Mouse (Mus musculus) Patski (cell line): ENCODE measurements around the gene Traf3ip2. TPM values are rescaled to one million over a fixed set of nuclear protein-coding genes. Genes with fewer than 3 reads are reported as not detected.
A peak's percentile ranks its signal among the peaks of the same experiment; 100 is the strongest.

Source experiments
- ATAC-seq: fragments of 100-300 bp; one replicate; pipeline ENCODE4 v1.8.0; 2021
- CTCF ChIA-PET: fragments of 350-600 bp; sonication (Branson Sonifier 250); formaldehyde crosslinking; loops from one replicate; lab custom pipeline; 2022; ENCODE audit warnings: inconsistent platforms; lab: Charles Lee
- POLR2A ChIA-PET: fragments of 350-600 bp; sonication (Branson Sonifier 250); formaldehyde crosslinking; loops from one replicate; lab custom pipeline; 2022; ENCODE audit warnings: antibody characterized with exemption, inconsistent platforms; lab: Charles Lee
- DNase-seq: peaks from one replicate; pipeline ENCODE4 v3.0.0-alpha.2; 2011; ENCODE audit warnings: low read depth, low spot score
- H3K27me3 ChIP-seq: fragments of 371-371 bp; one replicate; pipeline ENCODE4 v1.5.1; 2021
- CTCF ChIP-seq: fragments of 100-300 bp; IDR thresholded peaks from one replicate; pipeline ENCODE4 v1.5.1; 2021
- in situ Hi-C: fragments of 300-500 bp; cut with MboI; formaldehyde crosslinking; loops from 3 replicates; pipeline ENCODE4 v1.11.1; 2018; ENCODE audit warnings: low pct_unique_long_range_greater_than_20kb, mixed read lengths
- polyA plus RNA-seq: library from polyadenylated mRNA; unstranded; gene quantifications from one replicate; pipeline ENCODE4 v1.2.3, GENCODE M21; 2021

Traf3ip2 gene
- polyA plus RNA-seq, 1 experiment from 2014 or later: 16.6 TPM

DNA sequence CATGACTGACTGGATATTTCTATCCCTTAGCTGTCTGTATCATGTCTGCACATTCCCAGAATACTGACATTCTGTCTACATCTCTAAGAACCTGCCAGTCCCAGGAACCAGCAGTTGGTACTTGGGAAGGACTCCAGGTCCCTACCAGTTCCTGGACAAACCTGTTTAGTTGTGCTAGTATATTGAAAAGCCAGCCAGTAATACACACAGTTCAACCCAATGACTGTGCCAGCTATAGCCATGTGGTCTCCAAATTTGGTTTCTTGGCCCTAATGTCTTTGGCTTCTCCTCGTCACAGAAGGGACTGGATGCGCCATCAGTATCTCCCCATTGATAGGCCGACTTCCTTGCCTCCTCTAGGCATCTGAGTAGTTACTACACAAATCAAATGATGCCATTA lies 35.5 kb downstream of the Traf3ip2 start:
- ChIA-PET POLR2A (no interaction called here), CTCF (no interaction called here)
- in situ Hi-C loops: no loop called here
- TF ChIP-seq CTCF: no peak
- DNase-seq (no peak), ATAC-seq (no peak)
- no peaks in the 10 kb centered on the region for H3K27me3 ChIP-seq

DNA sequence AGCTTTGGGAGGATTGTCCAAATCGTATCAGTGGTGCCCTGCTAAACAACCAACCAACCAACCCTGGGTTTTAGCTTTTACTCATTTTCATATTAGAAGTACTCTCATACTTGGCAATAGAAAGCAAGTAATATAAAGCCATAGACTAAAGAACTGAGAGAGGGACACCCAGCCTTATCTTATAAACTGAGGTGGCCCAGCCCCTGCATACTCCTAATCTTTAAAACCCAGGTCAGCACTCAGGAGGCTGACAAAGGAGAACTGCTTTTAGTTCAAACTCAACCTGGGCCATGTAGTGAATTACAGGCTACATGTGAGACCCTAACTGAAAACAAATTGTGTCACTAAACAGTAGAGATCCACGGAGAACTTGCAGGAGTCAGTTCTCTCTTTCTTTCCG lies 36.8 kb downstream of the Traf3ip2 start:
- ChIA-PET CTCF (interaction anchor here (1.4 kb wide), 1 partner anchor 10 kb away, joined by 5 read pairs; no protein-coding TSS in a partner anchor), POLR2A (no interaction called here)
- ATAC-seq: no peak
- DNase-seq: no peak
- H3K27me3 ChIP-seq: no peaks in the 10 kb centered on the region
- in situ Hi-C loops: no loop called here
- TF ChIP-seq CTCF: no peak

DNA sequence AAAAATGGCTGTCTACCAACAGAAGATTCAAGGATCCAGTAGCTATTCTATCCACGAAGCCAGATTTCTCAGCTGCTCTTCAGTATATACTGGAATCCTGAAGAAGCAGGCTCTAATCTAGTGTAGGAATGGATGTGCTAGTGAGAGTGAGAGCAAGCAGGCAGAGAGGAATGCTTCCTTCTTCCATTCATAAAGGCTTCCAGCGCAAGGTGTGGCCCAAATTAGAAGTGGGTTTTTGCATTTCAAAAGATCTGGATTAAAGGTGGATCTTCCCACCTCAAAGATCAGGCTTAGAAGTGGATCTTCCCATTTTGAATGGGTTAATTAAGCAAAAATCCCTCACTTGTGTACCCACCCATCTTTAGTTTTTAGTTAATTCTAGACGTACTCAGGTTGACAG lies 37.6 kb downstream of the Traf3ip2 start:
- CTCF ChIA-PET: interaction anchor here (1.4 kb wide), 1 partner anchor 10 kb away, joined by 5 read pairs; no protein-coding TSS in a partner anchor
- no peak for ATAC-seq

DNA sequence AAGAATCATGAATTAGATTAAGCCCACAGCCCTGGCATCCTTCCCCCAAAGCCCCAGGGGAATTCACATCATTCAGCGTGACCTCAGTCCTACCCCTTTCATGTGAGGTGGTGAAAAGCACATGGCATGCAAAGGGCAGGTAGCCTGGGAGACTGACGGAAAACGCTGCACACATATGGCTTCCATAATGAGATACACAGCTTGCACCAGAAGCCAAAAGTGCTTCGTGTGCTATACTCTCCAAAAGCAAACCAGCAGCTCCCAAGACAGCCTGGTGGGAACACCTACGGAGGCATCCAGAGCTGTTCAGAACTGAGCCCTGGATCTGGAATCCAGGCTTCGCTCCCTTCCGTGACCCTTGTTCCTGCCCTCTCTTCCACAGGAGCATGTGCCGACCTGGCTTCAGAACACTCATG lies 41.3 kb downstream of the Traf3ip2 start:
- ChIA-PET CTCF (no interaction called here), POLR2A (no interaction called here)
- no peaks in the 10 kb centered on the region for H3K27me3 ChIP-seq
- ATAC-seq (no peak), DNase-seq (no peak)
- TF ChIP-seq CTCF: no peak
- in situ Hi-C loops: no loop called here

More for the DNA sequence above, 37.6 kb downstream of the Traf3ip2 start:
- in situ Hi-C loops: no loop called here
- H3K27me3 ChIP-seq: no peaks in the 10 kb centered on the region
- POLR2A ChIA-PET: no interaction called here
- DNase-seq: no peak
- TF ChIP-seq CTCF: no peak

DNA sequence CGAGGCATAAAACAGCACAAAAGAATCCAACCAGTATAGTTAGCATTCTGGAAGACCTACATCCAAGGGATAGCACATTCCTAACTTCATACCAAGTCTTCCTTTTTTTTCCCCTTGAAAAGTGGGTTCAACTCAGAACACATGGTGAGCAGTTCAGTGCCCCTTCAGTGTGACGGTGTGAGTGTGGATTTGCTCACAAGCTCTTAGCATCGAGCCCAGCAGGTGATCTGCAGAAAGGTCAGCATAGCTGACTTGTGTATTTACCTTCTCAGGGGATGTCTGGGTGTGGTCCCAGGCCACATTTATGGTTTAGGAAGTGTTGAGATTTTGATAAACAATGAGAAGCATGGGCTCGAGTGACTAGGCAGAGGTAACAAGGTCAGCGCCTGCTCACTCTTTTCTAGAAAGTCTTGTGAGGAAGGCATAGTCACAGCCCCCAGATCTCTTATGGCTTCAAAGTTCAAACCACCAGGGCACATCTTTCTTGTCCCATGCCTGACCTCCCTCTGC lies 46.2 kb downstream of the Traf3ip2 start:
- ChIA-PET POLR2A (interaction anchor here (0.7 kb wide), 1 partner anchor 14 kb away, joined by 3 read pairs; no protein-coding TSS in a partner anchor), CTCF (interaction anchor here (1.8 kb wide), 1 partner anchor 19 kb away, joined by 5 read pairs; no protein-coding TSS in a partner anchor)
- ATAC-seq: peak; percentile 26

DNA sequence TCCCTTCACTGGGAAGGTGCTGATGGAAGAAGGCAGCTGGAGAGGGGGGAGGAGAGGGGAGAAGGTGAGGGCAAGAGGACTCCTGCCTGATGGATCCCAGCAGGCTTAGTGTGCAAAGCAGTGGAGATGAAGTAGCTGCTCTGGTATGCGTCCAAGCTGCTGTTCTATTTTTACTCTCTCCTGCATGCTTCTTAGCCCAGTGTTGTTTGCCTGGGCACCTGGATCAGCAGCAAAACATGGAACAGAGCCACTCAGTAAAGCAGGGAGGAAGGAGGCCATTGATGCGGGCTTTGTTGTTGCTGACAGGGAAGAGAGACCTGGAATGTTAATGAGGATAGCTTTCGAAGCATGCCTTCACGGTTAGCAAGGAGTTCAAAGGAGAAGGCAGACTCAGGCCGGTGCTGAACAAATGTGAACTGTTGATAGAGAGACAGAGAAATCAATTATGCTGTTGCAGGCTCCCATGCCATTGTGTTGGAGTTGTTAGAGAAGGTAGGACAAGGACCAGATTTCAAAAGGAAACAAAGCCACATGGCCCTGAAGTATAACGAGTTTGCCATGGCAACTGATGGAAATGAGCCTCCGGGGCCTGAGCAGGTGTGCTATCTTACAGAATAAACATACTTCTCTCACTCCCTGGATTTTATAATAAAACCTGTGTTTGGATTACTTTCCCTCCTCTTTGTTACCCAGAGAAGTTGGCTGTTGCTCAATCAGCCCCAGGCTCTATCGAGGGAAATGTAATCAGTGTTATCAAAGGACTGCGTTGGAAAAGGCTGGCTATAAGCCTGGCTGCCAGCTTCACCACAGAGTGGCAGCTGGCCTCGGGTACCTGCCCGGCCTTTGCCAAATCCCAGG lies 46.9 kb downstream of the Traf3ip2 start:
- ATAC-seq (peak; percentile 97), DNase-seq (peak; percentile 57)
- H3K27me3 ChIP-seq: no peaks in the 10 kb centered on the region
- in situ Hi-C loops: no loop called here
- ChIA-PET POLR2A (interaction anchor here (1.3 kb wide), 1 partner anchor 20 kb away, joined by 3 read pairs; no protein-coding TSS in a partner anchor), CTCF (interaction anchor here (1.8 kb wide), 1 partner anchor 20 kb away, joined by 5 read pairs; no protein-coding TSS in a partner anchor)
- TF ChIP-seq CTCF: no peak

More for the DNA sequence above, 46.2 kb downstream of the Traf3ip2 start:
- in situ Hi-C loops: no loop called here
- TF ChIP-seq CTCF: no peak
- no peaks in the 10 kb centered on the region for H3K27me3 ChIP-seq
- no peak for DNase-seq

DNA sequence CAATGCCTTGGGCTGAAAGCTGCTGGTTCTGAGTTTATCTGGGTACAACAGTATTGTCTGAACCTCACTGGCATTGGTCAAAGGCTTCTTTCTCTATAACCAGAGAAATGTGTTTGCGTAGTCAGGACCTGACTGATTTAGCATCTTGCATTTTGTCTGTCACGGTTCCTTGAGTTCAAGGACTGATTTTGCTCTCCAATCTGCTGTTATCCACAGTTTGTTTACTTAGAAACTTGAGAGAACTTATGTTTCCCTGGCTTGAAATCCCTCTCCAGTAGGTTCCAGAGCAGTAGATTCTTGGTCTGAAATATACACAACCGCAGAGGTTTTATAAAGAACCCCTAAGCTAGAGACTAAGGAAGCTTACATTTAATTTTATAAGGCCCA lies 47.5 kb downstream of the Traf3ip2 start:
- ChIA-PET CTCF (no interaction called here), POLR2A (interaction anchor here (1.3 kb wide), 1 partner anchor 21 kb away, joined by 3 read pairs; no protein-coding TSS in a partner anchor)
- H3K27me3 ChIP-seq: no peaks in the 10 kb centered on the region
- in situ Hi-C loops: no loop called here
- no peak for DNase-seq
- TF ChIP-seq CTCF: no peak
- ATAC-seq: no peak

DNA sequence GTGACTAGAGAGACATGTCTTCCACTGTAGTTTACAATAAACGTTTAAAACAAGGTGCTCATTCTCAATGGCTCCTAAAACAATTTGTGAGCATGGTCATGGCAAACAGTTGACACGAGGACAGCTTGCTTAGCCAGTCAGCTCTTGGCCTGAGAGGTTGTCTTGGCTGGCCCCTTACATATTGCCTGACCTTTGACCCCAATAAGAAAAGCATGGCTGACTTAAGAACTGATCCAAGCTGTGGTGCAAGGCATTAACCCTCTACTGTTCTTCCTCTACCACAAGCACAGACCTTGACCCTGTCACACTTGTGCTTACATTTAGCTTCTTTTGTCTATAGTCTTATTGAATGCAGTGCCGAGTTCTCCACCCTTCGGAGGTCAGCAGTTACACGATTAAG lies 48.0 kb downstream of the Traf3ip2 start:
- TF ChIP-seq CTCF: no peak
- ATAC-seq (no peak), DNase-seq (no peak)
- H3K27me3 ChIP-seq: no peaks in the 10 kb centered on the region
- POLR2A ChIA-PET: interaction anchor here (1.0 to 1.3 kb wide), 2 partner anchors 21 to 29 kb away, joined by 3 to 4 read pairs; no protein-coding TSS in a partner anchor
- in situ Hi-C loops: no loop called here
- CTCF ChIA-PET: no interaction called here

DNA sequence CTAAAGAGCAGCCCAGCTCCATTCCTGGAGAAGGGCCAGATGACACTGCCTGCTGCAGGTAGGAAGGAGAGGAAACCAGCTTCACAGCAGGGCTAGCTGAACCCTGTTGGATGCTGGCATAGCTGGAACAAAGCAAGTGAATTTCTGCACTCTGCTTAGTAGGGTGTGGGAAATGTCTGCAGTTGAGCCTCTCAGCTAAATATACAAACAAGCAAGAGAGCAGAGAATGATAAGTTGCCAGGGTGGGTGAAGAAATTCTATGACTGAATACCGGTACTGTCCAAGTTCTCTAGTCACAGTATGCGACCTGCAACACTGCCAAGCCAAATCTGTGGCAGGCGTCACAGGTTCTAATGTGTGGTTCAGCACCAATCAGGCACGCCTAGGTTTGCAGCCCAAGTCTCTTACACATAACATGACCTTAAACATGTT lies 52.4 kb downstream of the Traf3ip2 start:
- no peaks in the 10 kb centered on the region for H3K27me3 ChIP-seq
- ChIA-PET CTCF (interaction anchor here (1.2 kb wide), 1 partner anchor 14 kb away, joined by 3 read pairs; no protein-coding TSS in a partner anchor), POLR2A (interaction anchor here (1.5 kb wide), 1 partner anchor 24 kb away, joined by 3 read pairs; no protein-coding TSS in a partner anchor)
- ATAC-seq: no peak
- no peak for DNase-seq
- TF ChIP-seq CTCF: no peak
- in situ Hi-C loops: no loop called here

DNA sequence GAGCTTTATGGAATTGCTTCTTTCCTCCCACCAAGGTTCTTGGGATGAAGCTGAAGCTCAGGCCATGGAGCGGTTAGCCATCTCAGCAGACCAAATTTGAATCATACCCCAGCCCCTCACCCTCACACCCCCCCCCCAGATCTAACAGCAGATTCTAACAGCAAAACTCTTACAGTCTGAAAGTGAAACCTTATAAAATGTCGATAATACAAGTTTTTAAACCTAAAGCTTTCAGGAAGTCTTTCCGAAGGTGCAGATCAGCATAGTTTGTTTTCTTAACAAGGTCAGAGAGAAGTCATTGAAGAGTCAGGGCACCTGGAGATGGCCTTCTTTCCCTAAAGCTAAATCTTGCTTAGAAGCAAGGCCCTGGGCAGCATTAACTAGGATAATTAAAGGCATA lies 53.3 kb downstream of the Traf3ip2 start:
- ChIA-PET POLR2A (interaction anchor here (0.7 to 1.5 kb wide), 2 partner anchors 23 to 1219 kb away, joined by 3 to 4 read pairs; no protein-coding TSS in a partner anchor), CTCF (no interaction called here)
- TF ChIP-seq CTCF: no peak
- no peak for ATAC-seq
- in situ Hi-C loops: no loop called here
- DNase-seq: no peak
- H3K27me3 ChIP-seq: no peaks in the 10 kb centered on the region
